Mouse (Mus musculus): ENCODE data around the gene Mdh2.

- TF ChIP-seq EP300 (optimal IDR thresholded peaks at IDR 0.05), result no peak
- no peak for TF ChIP-seq CTCF (IDR thresholded peaks at IDR 0.05; ENCODE audit: low read depth)
These were observed 13.3 kb upstream of the Mdh2 start for GRCm38 (mm10) chr5:135764971-135765370.

All from stomach, postnatal 0 days (tissue).